Mouse (Mus musculus) kidney, embryonic 15.5 days (tissue): ENCODE measurements around the gene Glt28d2. TPM values are rescaled to one million over a fixed set of nuclear protein-coding genes. Genes with fewer than 3 reads are reported as not detected.
"Not testable (repeated sequence)": the region's sequence is repeated elsewhere in the genome, so short reads cannot be mapped to it uniquely, and the experiment has no call there.

ENCODE experiments used
- ATAC-seq: fragments of 200-750 bp; cut with Nextera tagmentation; replicated peaks from 2 replicates; pipeline ENCODE4 v1.8.0; 2017; ENCODE audit warnings: moderate TSS enrichment; ENCODE audit not compliant: low FRiP score
- H3K27ac ChIP-seq: fragments of 300-500 bp; sonication (generic); 2 replicates; pipeline ENCODE4 v1.5.1; 2015; ENCODE audit warnings: mild to moderate bottlenecking, inconsistent platforms
- H3K27me3 ChIP-seq: fragments of 300-500 bp; sonication (generic); 2 replicates; pipeline ENCODE4 v1.6.1; 2015; ENCODE audit warnings: inconsistent platforms
- H3K36me3 ChIP-seq: fragments of 300-500 bp; sonication (generic); 2 replicates; pipeline ENCODE4 v1.6.1; 2015; ENCODE audit warnings: inconsistent platforms
- H3K4me1 ChIP-seq: fragments of 300-500 bp; sonication (generic); 2 replicates; pipeline ENCODE4 v1.6.1; 2015; ENCODE audit warnings: inconsistent platforms
- H3K4me2 ChIP-seq: fragments of 300-500 bp; sonication (generic); 2 replicates; pipeline ENCODE4 v1.6.1; 2015; ENCODE audit warnings: moderate library complexity, mild to moderate bottlenecking, inconsistent platforms
- H3K4me3 ChIP-seq: fragments of 300-500 bp; sonication (generic); replicated peaks from 2 replicates; pipeline ENCODE4 v1.5.1; 2015; ENCODE audit warnings: mild to moderate bottlenecking, inconsistent platforms
- H3K9ac ChIP-seq: fragments of 300-500 bp; sonication (generic); 2 replicates; pipeline ENCODE4 v1.6.1; 2015; ENCODE audit warnings: mild to moderate bottlenecking, inconsistent platforms
- H3K9me3 ChIP-seq: fragments of 300-500 bp; sonication (generic); replicated peaks from 2 replicates; pipeline ENCODE4 v1.6.1; 2016; ENCODE audit warnings: inconsistent platforms
- WGBS: fragments of 180-500 bp; shearing (Covaris S2); methylation state at CpG from one replicate; pipeline ENCODE4 v1.1.7; 2015; ENCODE audit warnings: mixed read lengths; 5-methylcytosine and 5-hydroxymethylcytosine counted together
- polyA plus RNA-seq: library from polyadenylated mRNA; unstranded; fragments of >200 nt; fragmentation: Nextera tagmentation; extraction: Ambion mirVana; gene quantifications from 2 replicates; pipeline ENCODE4 v1.2.1, GENCODE M21; 2015

The Glt28d2 gene
- 2.2 and 2.9 TPM in 2 replicates for polyA plus RNA-seq

GRCm38 (mm10) chr3:85887239-85887827, at the start of gene Glt28d2, which contains the start of gene Gm37240:
Gene Glt28d2, minus strand, starts transcription at chr3:85887516.
Gene Gm37240, minus strand, starts transcription at chr3:85887518.
- H3K9me3 ChIP-seq: no peaks in the 10 kb centered on the region
- peak within 1 kb of the TSS; percentile 59 for H3K9ac ChIP-seq
- H3K27me3 ChIP-seq: no peaks in the 10 kb centered on the region
- ATAC-seq: peak; percentile 95
- peak within 1 kb of the TSS; percentile 85 for H3K27ac ChIP-seq
- peak within 1 kb of the TSS; percentile 90 for H3K4me2 ChIP-seq
- WGBS: 0% methylated on average over 46 of the region's 48 CpGs
- peak within 1 kb of the TSS; percentile 64 for H3K4me3 ChIP-seq
- peaks cover 31% of the 10 kb centered on the region for H3K4me1 ChIP-seq
- H3K36me3 ChIP-seq: no peaks in the 10 kb centered on the region

DNA sequence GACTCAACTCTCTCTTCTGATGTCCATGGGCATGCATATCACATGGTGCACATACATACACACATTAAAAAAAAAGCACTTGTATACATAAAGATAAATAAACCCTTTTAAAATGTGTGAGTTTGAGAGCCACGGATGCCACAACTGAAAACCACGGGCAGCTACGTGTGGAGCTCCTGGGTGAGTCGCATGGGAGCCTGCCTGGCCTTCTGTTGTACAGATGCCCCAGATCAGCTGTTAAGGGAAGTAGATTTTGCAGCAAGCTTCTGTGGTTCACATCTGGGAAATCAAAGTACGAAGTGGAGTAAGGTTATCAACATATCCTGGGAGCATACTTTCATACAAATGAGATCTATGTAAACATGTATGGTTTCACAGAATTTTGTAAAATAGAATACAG, 46.3 kb upstream of the Glt28d2 start:
- Histone ChIP-seq H3K27ac (no peak overlapping the region), H3K9me3 (no peaks in the 10 kb centered on the region), H3K4me3 (no peak overlapping the region), H3K9ac (no peak overlapping the region), H3K36me3 (no peaks in the 10 kb centered on the region), H3K27me3 (no peaks in the 10 kb centered on the region), H3K4me2 (no peak overlapping the region), H3K4me1 (no peaks in the 10 kb centered on the region)
- ATAC-seq: no peak
- 88% methylated on average over 5 of the region's 5 CpGs for WGBS

GRCm38 (mm10) chr3:85931859-85932258, 44.5 kb upstream of the Glt28d2 start:
- ATAC-seq: no peak
- no peaks in the 10 kb centered on the region for H3K27me3 ChIP-seq
- no peaks in the 10 kb centered on the region for H3K36me3 ChIP-seq
- no peaks in the 10 kb centered on the region for H3K4me1 ChIP-seq
- H3K9ac ChIP-seq: no peak overlapping the region
- H3K9me3 ChIP-seq: no peaks in the 10 kb centered on the region
- H3K4me3 ChIP-seq: no peak overlapping the region
- H3K4me2 ChIP-seq: no peak overlapping the region
- no peak overlapping the region for H3K27ac ChIP-seq
- 75% methylated on average over 6 of the region's 6 CpGs for WGBS

- ATAC-seq: no peak
- H3K36me3 ChIP-seq: no peaks in the 10 kb centered on the region
- H3K4me1 ChIP-seq: no peaks in the 10 kb centered on the region
- no peak overlapping the region for H3K4me3 ChIP-seq
- H3K9ac ChIP-seq: no peak overlapping the region
- H3K9me3 ChIP-seq: no peaks in the 10 kb centered on the region
- H3K4me2 ChIP-seq: no peak overlapping the region
- no peak overlapping the region for H3K27ac ChIP-seq
- H3K27me3 ChIP-seq: no peaks in the 10 kb centered on the region
- 53% methylated on average over 11 of the region's 11 CpGs for WGBS
Measured at GRCm38 (mm10) chr3:85930671-85931255, 43.4 kb upstream of the Glt28d2 start.

DNA sequence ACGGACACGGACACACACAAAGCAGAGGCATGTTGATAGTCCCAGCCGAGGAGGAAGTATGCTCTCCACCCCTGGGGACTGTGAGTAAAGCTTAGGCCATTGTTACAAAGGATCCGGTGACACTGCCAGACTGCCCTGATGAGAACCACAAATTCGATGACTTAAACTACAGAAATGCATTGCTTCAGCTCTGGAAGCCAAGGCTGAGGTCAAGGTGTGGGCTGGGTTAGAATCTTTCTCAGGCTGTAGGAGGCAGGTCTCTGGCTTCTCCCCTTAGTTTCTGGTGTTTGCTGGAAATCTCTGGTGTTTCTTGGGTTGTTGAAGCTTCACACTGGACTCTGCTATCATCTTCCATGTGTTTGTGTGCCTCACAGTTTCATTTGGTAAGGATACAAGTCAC, 42.4 kb upstream of the Glt28d2 start:
- no peak overlapping the region for H3K4me3 ChIP-seq
- no peaks in the 10 kb centered on the region for H3K4me1 ChIP-seq
- no peak for ATAC-seq
- H3K27ac ChIP-seq: no peak overlapping the region
- H3K4me2 ChIP-seq: no peak overlapping the region
- no peak overlapping the region for H3K9ac ChIP-seq
- H3K9me3 ChIP-seq: no peaks in the 10 kb centered on the region
- 86% methylated on average over 5 of the region's 5 CpGs for WGBS
- H3K36me3 ChIP-seq: no peaks in the 10 kb centered on the region
- no peaks in the 10 kb centered on the region for H3K27me3 ChIP-seq

DNA sequence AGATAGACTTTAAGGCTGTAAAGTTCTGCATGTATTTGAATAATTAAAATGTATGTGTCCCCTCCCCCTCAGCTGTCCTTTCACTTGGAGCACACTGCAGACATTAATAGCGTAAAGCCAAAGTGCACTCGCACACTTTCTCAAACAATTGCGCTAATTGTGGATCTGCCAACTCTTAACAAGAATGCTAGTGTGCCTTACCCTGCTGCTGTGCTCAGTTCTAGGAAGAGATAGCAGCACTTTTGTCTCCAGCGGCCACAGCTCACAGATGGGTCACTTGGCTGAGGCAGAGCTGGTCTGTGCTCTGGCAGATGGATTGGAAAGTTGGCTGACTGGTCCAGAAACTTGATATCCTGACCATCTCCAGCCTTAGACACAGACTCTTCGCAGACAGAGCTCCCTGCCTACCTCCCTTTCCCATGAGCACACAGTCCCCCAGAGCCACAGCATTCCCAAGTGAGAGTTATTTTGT, 40.9 kb upstream of the Glt28d2 start:
- H3K9ac ChIP-seq: no peak overlapping the region
- peaks cover 10% of the 10 kb centered on the region for H3K4me1 ChIP-seq
- no peaks in the 10 kb centered on the region for H3K9me3 ChIP-seq
- H3K4me2 ChIP-seq: no peak overlapping the region
- WGBS: 74% methylated on average over 5 of the region's 5 CpGs
- no peak for ATAC-seq
- H3K4me3 ChIP-seq: no peak overlapping the region
- H3K27me3 ChIP-seq: no peaks in the 10 kb centered on the region
- H3K27ac ChIP-seq: no peak overlapping the region
- H3K36me3 ChIP-seq: no peaks in the 10 kb centered on the region

GRCm38 (mm10) chr3:85927296-85927695, 40.0 kb upstream of the Glt28d2 start:
- Histone ChIP-seq H3K36me3 (no peaks in the 10 kb centered on the region), H3K4me2 (no peak overlapping the region), H3K27me3 (no peaks in the 10 kb centered on the region), H3K9ac (no peak overlapping the region), H3K27ac (no peak overlapping the region), H3K9me3 (no peaks in the 10 kb centered on the region), H3K4me3 (no peak overlapping the region), H3K4me1 (peaks cover 10% of the 10 kb centered on the region)
- WGBS: 64% methylated on average over 9 of the region's 9 CpGs
- no peak for ATAC-seq

- 37% methylated on average over 18 of the region's 18 CpGs for WGBS
- Histone ChIP-seq H3K36me3 (no peaks in the 10 kb centered on the region), H3K4me1 (peaks cover 10% of the 10 kb centered on the region), H3K4me3 (no peak overlapping the region), H3K27me3 (no peaks in the 10 kb centered on the region), H3K9ac (no peak overlapping the region), H3K27ac (no peak overlapping the region), H3K9me3 (no peaks in the 10 kb centered on the region), H3K4me2 (peak overlapping the region; percentile 13; the same call in 1 of the 2 replicates)
- ATAC-seq: peak; percentile 70
Measured at GRCm38 (mm10) chr3:85923954-85924945, 36.9 kb upstream of the Glt28d2 start.

- no peaks in the 10 kb centered on the region for H3K9me3 ChIP-seq
- no peaks in the 10 kb centered on the region for H3K36me3 ChIP-seq
- H3K9ac ChIP-seq: no peak overlapping the region
- no peak for ATAC-seq
- H3K4me3 ChIP-seq: no peak overlapping the region
- H3K27ac ChIP-seq: no peak overlapping the region
- 0 out of 2 replicates have a peak overlapping the region, but pooled peaks have one; percentile 13 for H3K4me2 ChIP-seq
- H3K27me3 ChIP-seq: no peaks in the 10 kb centered on the region
- 60% methylated on average over 8 of the region's 8 CpGs for WGBS
- H3K4me1 ChIP-seq: peaks cover 10% of the 10 kb centered on the region
Measured at GRCm38 (mm10) chr3:85923343-85923742, 36.0 kb upstream of the Glt28d2 start.

GRCm38 (mm10) chr3:85922331-85922730, 35.0 kb upstream of the Glt28d2 start:
- Histone ChIP-seq H3K36me3 (no peaks in the 10 kb centered on the region), H3K4me3 (no peak overlapping the region), H3K4me2 (no peak overlapping the region), H3K9ac (no peak overlapping the region), H3K27me3 (no peaks in the 10 kb centered on the region), H3K4me1 (peaks cover 10% of the 10 kb centered on the region), H3K9me3 (no peaks in the 10 kb centered on the region), H3K27ac (no peak overlapping the region)
- no peak for ATAC-seq
- 28% methylated on average over 3 of the region's 3 CpGs for WGBS

DNA sequence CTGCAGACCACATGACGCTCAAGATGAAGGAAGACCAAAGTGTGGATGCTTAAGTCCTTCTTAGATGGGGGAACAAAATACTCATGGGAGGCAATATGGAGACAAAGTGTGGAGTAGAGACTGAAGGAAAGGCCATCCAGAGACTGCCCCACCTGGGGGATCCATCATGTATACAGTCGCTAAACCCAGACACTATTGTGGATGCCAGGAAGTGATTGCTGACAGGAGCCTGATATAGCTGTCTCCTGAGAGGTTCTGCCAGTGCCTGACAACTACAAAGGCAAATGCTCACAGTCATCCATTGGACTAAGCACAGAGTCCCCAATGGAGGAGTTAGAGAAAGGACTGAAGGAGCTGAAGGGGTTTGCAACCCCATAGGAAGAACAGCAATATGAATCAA, 33.4 kb upstream of the Glt28d2 start:
- H3K36me3 ChIP-seq, H3K27me3 ChIP-seq, H3K27ac ChIP-seq, ATAC-seq, H3K4me2 ChIP-seq, H3K9ac ChIP-seq, H3K4me3 ChIP-seq, H3K9me3 ChIP-seq: not testable (repeated sequence)
- peaks cover 10% of the 10 kb centered on the region for H3K4me1 ChIP-seq
- 88% methylated on average over 2 of the region's 2 CpGs for WGBS

DNA sequence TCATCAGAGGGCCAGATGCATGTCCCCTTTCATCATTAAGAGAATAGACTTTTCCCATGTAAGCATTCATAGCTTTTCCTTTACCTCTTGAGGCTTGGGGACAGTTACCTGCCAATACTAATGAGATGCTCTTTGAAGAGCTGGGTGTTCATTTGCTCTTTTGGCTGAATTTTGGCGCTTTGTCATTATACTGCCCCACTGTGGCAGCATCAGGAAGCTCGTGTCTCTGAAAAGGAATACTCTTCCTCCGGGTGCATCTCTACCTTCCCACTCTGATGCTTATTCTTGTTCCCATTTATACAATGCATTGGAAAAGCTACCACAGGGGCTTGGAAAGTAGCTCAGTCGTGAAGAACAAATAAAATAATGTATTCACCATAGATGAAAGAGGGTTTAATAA, 30.3 kb upstream of the Glt28d2 start:
- no peak for ATAC-seq
- no peak overlapping the region for H3K27ac ChIP-seq
- no peaks in the 10 kb centered on the region for H3K27me3 ChIP-seq
- H3K4me3 ChIP-seq: no peak overlapping the region
- no peaks in the 10 kb centered on the region for H3K36me3 ChIP-seq
- no peaks in the 10 kb centered on the region for H3K9me3 ChIP-seq
- WGBS: 11% methylated on average over 4 of the region's 4 CpGs
- no peak overlapping the region for H3K9ac ChIP-seq
- no peaks in the 10 kb centered on the region for H3K4me1 ChIP-seq
- no peak overlapping the region for H3K4me2 ChIP-seq
